ENCODE assay signal across 9 mouse cellular contexts in the genomic region with DNA sequence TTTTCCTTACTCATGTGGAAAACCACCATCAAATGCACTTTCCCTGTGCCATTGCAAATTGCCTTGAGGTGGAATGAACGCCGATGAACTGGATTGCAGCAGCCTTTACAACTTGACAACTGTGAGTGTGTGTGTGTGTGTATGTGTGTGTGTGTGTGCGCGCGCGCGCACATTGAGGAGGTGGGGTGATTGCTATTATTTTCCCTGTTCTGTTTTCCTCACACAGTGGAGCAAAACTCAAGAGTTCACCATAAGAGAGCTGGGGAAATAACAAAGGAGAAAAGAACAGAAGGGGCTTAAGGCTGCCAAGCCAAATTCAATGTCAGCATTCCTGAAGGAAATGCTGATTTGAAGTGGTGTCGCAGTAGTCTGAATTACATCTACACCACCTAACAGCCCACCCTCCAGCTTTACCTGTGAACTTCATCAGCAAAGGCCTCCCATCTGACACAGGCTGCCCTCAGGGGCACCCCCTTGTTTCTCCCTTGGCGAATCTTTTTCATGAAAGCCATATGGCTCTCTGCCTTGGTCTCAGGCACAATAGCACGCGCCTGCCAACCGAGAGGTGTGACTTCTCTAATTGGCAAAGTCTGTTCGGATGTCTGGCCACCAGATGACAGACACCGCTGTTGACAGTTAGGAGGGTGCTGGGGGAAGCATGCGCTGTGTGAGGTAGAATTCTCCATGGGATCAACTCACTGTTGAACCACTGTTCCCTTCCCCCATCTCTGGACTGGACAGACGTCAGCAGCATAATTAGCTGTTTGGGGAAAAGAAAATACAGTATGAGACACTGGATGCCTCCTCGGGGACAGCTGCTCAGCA. TPM values are rescaled to one million over a fixed set of nuclear protein-coding genes. Genes with fewer than 3 reads are reported as not detected.
DNase-seq lines count a peak whose midpoint lies in the region; ATAC-seq and TF ChIP-seq lines count a peak whose summit lies in the region.
"Had no signal": no experiment of that assay in that cellular context is flagged by ENCODE, and none has a peak within 500 bp of the region (broad histone marks: within the 10 kb centered on the region; RNA-seq: fewer than 3 reads in every experiment).

No protein-coding gene starts in this region.

- peaks cover 7% of the 10 kb centered on the region; the same call in 1 of the 2 replicates for H3K4me1 ChIP-seq in midbrain, postnatal 0 days (ENCODE audit: insufficient read depth, low read length)

- no peak overlapping the region for H3K27ac ChIP-seq in midbrain, postnatal 0 days (ENCODE audit: low read depth, low read length)

- no peak for TF ChIP-seq CTCF in midbrain, postnatal 0 days (IDR thresholded peaks at IDR 0.05)

- ATAC-seq in midbrain, postnatal 0 days (ENCODE audit: low FRiP score), result 0 out of 2 replicates have a peak, but pooled peaks have one; percentile 27
- ATAC-seq: Patski had no signal

- peak; percentile 61 for DNase-seq in Muller cell, postnatal 12 days (ENCODE audit: inconsistent ontology term)
- DNase-seq in cerebellum, postnatal 10 days, result peak; percentile 76 to 80
- peak; percentile 73 to 75 for DNase-seq in heart, adult 18-20 months
- peak; percentile 24 to 45 for DNase-seq in layer of hippocampus, adult 18-20 months (ENCODE audit: low spot score in 2 of 2)
- peak; percentile 78 for DNase-seq in midbrain, postnatal 0 days (ENCODE audit: low spot score)
- no peak for DNase-seq in gastrocnemius, adult 8-10 months (ENCODE audit: low spot score in 2 of 2)
- no peak for DNase-seq in gastrocnemius, adult 18-20 months (ENCODE audit: low spot score)
- DNase-seq in natural killer cell, adult 2 months (ENCODE audit: low spot score in 2 of 2), result no peak

- no peak overlapping the region for H3K4me3 ChIP-seq in midbrain, postnatal 0 days (ENCODE audit: low read depth, low read length)

- WGBS in midbrain, postnatal 0 days, result 51% methylated on average over 17 of the region's 17 CpGs

- no peak overlapping the region for H3K4me2 ChIP-seq in midbrain, postnatal 0 days (ENCODE audit: low read depth, low read length, poor library complexity, severe bottlenecking)

- H3K9me3 ChIP-seq in midbrain, postnatal 0 days (ENCODE audit: low read length), result no peaks in the 10 kb centered on the region

- no peaks in the 10 kb centered on the region for H3K36me3 ChIP-seq in midbrain, postnatal 0 days (ENCODE audit: insufficient read depth, low read length)

- H3K27me3 ChIP-seq in midbrain, postnatal 0 days (ENCODE audit: insufficient read depth, low read length), result no peaks in the 10 kb centered on the region
- H3K27me3 ChIP-seq: Patski had no signal

- no peak overlapping the region for H3K9ac ChIP-seq in midbrain, postnatal 0 days (replicated peaks; ENCODE audit: low read length, poor library complexity, severe bottlenecking)

RNA-seq across cellular contexts. Expression of gene Fyn, which starts 47.6 kb away (rescaled TPM):
- total RNA-seq in heart, adult 18-20 months (2021), result 10 to 100 TPM; 30.6 to 32.2 TPM
- 100 to 1,000 TPM; 115 to 118 TPM for total RNA-seq in layer of hippocampus, adult 18-20 months (2021)
- total RNA-seq in midbrain, postnatal 0 days (2014; rRNA removed), result 121 and 133 TPM in 2 replicates
- 75.6 and 82.9 TPM in 2 replicates for polyA plus RNA-seq in midbrain, postnatal 0 days (2015; fragmentation: Nextera tagmentation; extraction: Ambion mirVana)
- 1 to 10 TPM; 2.8 to 7.3 (median 5.7) TPM for total RNA-seq in gastrocnemius, adult 8-10 months (2022)
- total RNA-seq in gastrocnemius, adult 18-20 months (2021), result 1 to 10 TPM; 6.0 to 9.2 TPM

Comparison
In these comparisons a context has a peak if more than half of its experiments do, and no peak if none do; other contexts are left out.
1. DNase-seq: peak in Muller cell, postnatal 12 days (single experiment), cerebellum, postnatal 10 days (2 of 2), heart, adult 18-20 months (2 of 2), layer of hippocampus, adult 18-20 months (2 of 2) and midbrain, postnatal 0 days (single experiment); none in gastrocnemius, adult 8-10 months (0 of 2), gastrocnemius, adult 18-20 months (single experiment) and natural killer cell, adult 2 months (0 of 2).